Mouse (Mus musculus): Measurements from ENCODE around the gene Rhbdl3. TPM values are rescaled to one million over a fixed set of nuclear protein-coding genes. Genes with fewer than 3 reads are reported as not detected.

Gene Rhbdl3
- polyA plus RNA-seq, 1 experiment: 0.17 TPM

- Histone ChIP-seq H3K4me3 (no peak overlapping the region), H3K4me2 (ENCODE audit: low read depth) (no peak overlapping the region), H3K27me3 (ENCODE audit: control insufficient read depth, insufficient read depth, insufficient read length) (peaks cover 57% of the 10 kb centered on the region), H3ac (ENCODE audit: control insufficient read depth, insufficient read length) (no peak overlapping the region), H3K79me2 (ENCODE audit: control insufficient read depth, insufficient read depth) (no peaks in the 10 kb centered on the region), H3K36me3 (ENCODE audit: control insufficient read depth, insufficient read depth) (no peaks in the 10 kb centered on the region)
- no peak for TF ChIP-seq MYOG (IDR thresholded peaks at IDR 0.05; ENCODE audit: control insufficient read depth in 1 of 3, insufficient read depth in 1 of 3, insufficient read length in 2 of 3, low read depth in 2 of 3)
- no peak for TF ChIP-seq POLR2A (IDR thresholded peaks at IDR 0.05; ENCODE audit: insufficient read length, low read depth)
- no peak for TF ChIP-seq MYOD1 (IDR thresholded peaks at IDR 0.05; ENCODE audit: control insufficient read depth in 1 of 3, insufficient read length in 2 of 3, low read depth in 2 of 3)
- TF ChIP-seq E2F4 (IDR thresholded peaks at IDR 0.05; ENCODE audit: insufficient read depth): no peak
- no peak for TF ChIP-seq POLR2AphosphoS2 (IDR thresholded peaks at IDR 0.05; ENCODE audit: insufficient read length, low read depth)
- no peak for TF ChIP-seq USF1 (IDR thresholded peaks at IDR 0.05; ENCODE audit: low read depth)
- no peak for TF ChIP-seq TCF12 (IDR thresholded peaks at IDR 0.05; ENCODE audit: insufficient read depth, poor library complexity, severe bottlenecking)
- no peak for TF ChIP-seq REST (IDR thresholded peaks at IDR 0.05; ENCODE audit: insufficient read depth, insufficient read length)
- TF ChIP-seq SRF (IDR thresholded peaks at IDR 0.05; ENCODE audit: control insufficient read depth, insufficient read length, low read depth): no peak
- no peak for TF ChIP-seq TCF3 (IDR thresholded peaks at IDR 0.05; ENCODE audit: insufficient read length, low read depth)
Measured at GRCm38 (mm10) chr11:80308537-80308936, 7.8 kb downstream of the Rhbdl3 start.

- H3K27me3 ChIP-seq (ENCODE audit: control insufficient read depth, insufficient read depth, insufficient read length): peaks cover 41% of the 10 kb centered on the region
- no peak overlapping the region for H3ac ChIP-seq (ENCODE audit: control insufficient read depth, insufficient read length)
- no peaks in the 10 kb centered on the region for H3K79me2 ChIP-seq (ENCODE audit: control insufficient read depth, insufficient read depth)
- H3K4me3 ChIP-seq: no peak overlapping the region
- no peak overlapping the region for H3K4me2 ChIP-seq (ENCODE audit: low read depth)
- H3K36me3 ChIP-seq (ENCODE audit: control insufficient read depth, insufficient read depth): no peaks in the 10 kb centered on the region
- no peak for TF ChIP-seq SRF (IDR thresholded peaks at IDR 0.05; ENCODE audit: control insufficient read depth, insufficient read length, low read depth)
- peak in 1 of 3 experiments; percentile 20 for TF ChIP-seq MYOG (IDR thresholded peaks at IDR 0.05; ENCODE audit: control insufficient read depth in 1 of 3, insufficient read depth in 1 of 3, insufficient read length in 2 of 3, low read depth in 2 of 3)
Measured at GRCm38 (mm10) chr11:80311271-80311670, 10.6 kb downstream of the Rhbdl3 start.

- Histone ChIP-seq H3K4me3 (no peak overlapping the region), H3K27me3 (ENCODE audit: control insufficient read depth, insufficient read depth, insufficient read length) (peaks cover 35% of the 10 kb centered on the region), H3K79me2 (ENCODE audit: control insufficient read depth, insufficient read depth) (no peaks in the 10 kb centered on the region), H3ac (ENCODE audit: control insufficient read depth, insufficient read length) (no peak overlapping the region), H3K36me3 (ENCODE audit: control insufficient read depth, insufficient read depth) (no peaks in the 10 kb centered on the region), H3K4me2 (ENCODE audit: low read depth) (no peak overlapping the region)
- no peak for TF ChIP-seq MAX (IDR thresholded peaks at IDR 0.05; ENCODE audit: low read depth)
- peak in 1 of 3 experiments; percentile 28 for TF ChIP-seq MYOG (IDR thresholded peaks at IDR 0.05; ENCODE audit: control insufficient read depth in 1 of 3, insufficient read depth in 1 of 3, insufficient read length in 2 of 3, low read depth in 2 of 3)
Measured at GRCm38 (mm10) chr11:80312049-80312448, 11.3 kb downstream of the Rhbdl3 start.

- no peaks in the 10 kb centered on the region for H3K79me2 ChIP-seq (ENCODE audit: control insufficient read depth, insufficient read depth)
- H3ac ChIP-seq (ENCODE audit: control insufficient read depth, insufficient read length): no peak overlapping the region
- no peak overlapping the region for H3K4me2 ChIP-seq (ENCODE audit: low read depth)
- peaks cover 29% of the 10 kb centered on the region for H3K27me3 ChIP-seq (ENCODE audit: control insufficient read depth, insufficient read depth, insufficient read length)
- TF ChIP-seq E2F4 (IDR thresholded peaks at IDR 0.05; ENCODE audit: insufficient read depth): no peak
- peak; percentile 77 for TF ChIP-seq REST (IDR thresholded peaks at IDR 0.05; ENCODE audit: insufficient read depth, insufficient read length)
- H3K4me3 ChIP-seq: no peak overlapping the region
- no peaks in the 10 kb centered on the region for H3K36me3 ChIP-seq (ENCODE audit: control insufficient read depth, insufficient read depth)
Measured at GRCm38 (mm10) chr11:80312565-80312964, 11.9 kb downstream of the Rhbdl3 start.

GRCm38 (mm10) chr11:80313462-80313861 lies 12.8 kb downstream of the Rhbdl3 start:
- Histone ChIP-seq H3K27me3 (ENCODE audit: control insufficient read depth, insufficient read depth, insufficient read length) (peaks cover 26% of the 10 kb centered on the region), H3K79me2 (ENCODE audit: control insufficient read depth, insufficient read depth) (no peaks in the 10 kb centered on the region), H3K4me3 (no peak overlapping the region), H3K4me2 (ENCODE audit: low read depth) (no peak overlapping the region), H3ac (ENCODE audit: control insufficient read depth, insufficient read length) (no peak overlapping the region), H3K36me3 (ENCODE audit: control insufficient read depth, insufficient read depth) (no peaks in the 10 kb centered on the region)
- TF ChIP-seq REST (IDR thresholded peaks at IDR 0.05; ENCODE audit: insufficient read depth, insufficient read length) (no peak), TCF3 (IDR thresholded peaks at IDR 0.05; ENCODE audit: insufficient read length, low read depth) (no peak), MYOG (IDR thresholded peaks at IDR 0.05; ENCODE audit: control insufficient read depth in 1 of 3, insufficient read depth in 1 of 3, insufficient read length in 2 of 3, low read depth in 2 of 3) (no peak), POLR2A (IDR thresholded peaks at IDR 0.05; ENCODE audit: insufficient read length, low read depth) (no peak), CEBPB (IDR thresholded peaks at IDR 0.05; ENCODE audit: insufficient read depth, poor library complexity, severe bottlenecking) (no peak), USF1 (IDR thresholded peaks at IDR 0.05; ENCODE audit: low read depth) (no peak), MYOD1 (IDR thresholded peaks at IDR 0.05; ENCODE audit: control insufficient read depth in 1 of 3, insufficient read length in 2 of 3, low read depth in 2 of 3) (no peak), MAX (IDR thresholded peaks at IDR 0.05; ENCODE audit: low read depth) (no peak), POLR2AphosphoS2 (IDR thresholded peaks at IDR 0.05; ENCODE audit: insufficient read length, low read depth) (no peak), TCF12 (IDR thresholded peaks at IDR 0.05; ENCODE audit: insufficient read depth, poor library complexity, severe bottlenecking) (no peak), SRF (IDR thresholded peaks at IDR 0.05; ENCODE audit: control insufficient read depth, insufficient read length, low read depth) (no peak), E2F4 (IDR thresholded peaks at IDR 0.05; ENCODE audit: insufficient read depth) (no peak)

DNA sequence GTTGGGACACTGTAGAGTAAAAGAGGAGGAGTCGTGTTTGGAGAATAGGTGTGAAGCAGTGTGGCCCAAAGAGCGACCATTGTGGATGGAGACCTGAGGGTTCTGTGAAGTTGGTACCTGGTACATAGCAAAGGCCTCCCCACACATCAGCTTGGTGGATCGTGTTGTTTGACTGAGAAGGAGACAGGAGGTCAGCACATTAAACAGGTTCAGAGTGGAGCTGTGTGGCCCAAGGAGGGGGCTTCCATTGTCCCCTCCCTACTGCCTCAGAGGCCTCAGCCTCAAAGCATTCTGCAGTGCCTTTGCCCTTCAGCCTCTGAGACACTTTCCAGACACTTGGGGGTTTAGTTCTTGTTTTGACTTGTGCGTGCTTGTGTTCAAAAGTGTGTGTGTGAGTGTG lies 13.2 kb downstream of the Rhbdl3 start:
- Histone ChIP-seq H3K36me3 (ENCODE audit: control insufficient read depth, insufficient read depth) (no peaks in the 10 kb centered on the region), H3K4me2 (ENCODE audit: low read depth) (no peak overlapping the region), H3K4me3 (no peak overlapping the region), H3ac (ENCODE audit: control insufficient read depth, insufficient read length) (no peak overlapping the region), H3K27me3 (ENCODE audit: control insufficient read depth, insufficient read depth, insufficient read length) (peaks cover 21% of the 10 kb centered on the region), H3K79me2 (ENCODE audit: control insufficient read depth, insufficient read depth) (no peaks in the 10 kb centered on the region)
- TF ChIP-seq MYOD1 (IDR thresholded peaks at IDR 0.05; ENCODE audit: control insufficient read depth in 1 of 3, insufficient read length in 2 of 3, low read depth in 2 of 3) (no peak), TCF12 (IDR thresholded peaks at IDR 0.05; ENCODE audit: insufficient read depth, poor library complexity, severe bottlenecking) (no peak), TCF3 (IDR thresholded peaks at IDR 0.05; ENCODE audit: insufficient read length, low read depth) (no peak), SRF (IDR thresholded peaks at IDR 0.05; ENCODE audit: control insufficient read depth, insufficient read length, low read depth) (no peak), MYOG (IDR thresholded peaks at IDR 0.05; ENCODE audit: control insufficient read depth in 1 of 3, insufficient read depth in 1 of 3, insufficient read length in 2 of 3, low read depth in 2 of 3) (no peak), POLR2AphosphoS2 (IDR thresholded peaks at IDR 0.05; ENCODE audit: insufficient read length, low read depth) (no peak)

Data from myocyte (in vitro differentiated cells).